Comparison of ENCODE assay signal across 8 mouse cellular contexts in genomic region chr11:85234990-85235841, GRCm38 (mm10). TPM values are rescaled to one million over a fixed set of nuclear protein-coding genes. Genes with fewer than 3 reads are reported as not detected.
DNase-seq lines count a peak whose midpoint lies in the region; ATAC-seq and TF ChIP-seq lines count a peak whose summit lies in the region.

Gene Appbp2 (minus strand): TSS chr11:85235130.

- WGBS in forebrain, embryonic 14.5 days, result 5% methylated on average over 48 of the region's 48 CpGs
- 5% methylated on average over 48 of the region's 48 CpGs for WGBS in neural tube, embryonic 15.5 days

- no peaks in the 10 kb centered on the region for H3K9me3 ChIP-seq in ES-Bruce4 (replicated peaks; ENCODE audit: control insufficient read depth, insufficient read depth, low read length, poor library complexity, severe bottlenecking)
- no peaks in the 10 kb centered on the region for H3K9me3 ChIP-seq in forebrain, embryonic 14.5 days (replicated peaks; ENCODE audit: control insufficient read depth, low read length)
- no peaks in the 10 kb centered on the region for H3K9me3 ChIP-seq in neural tube, embryonic 15.5 days (replicated peaks)

- H3K4me3 ChIP-seq in ES-Bruce4 (ENCODE audit: low read depth, low read length), result peak within 1 kb of the TSS; percentile 96
- peak within 1 kb of the TSS; percentile 91 for H3K4me3 ChIP-seq in forebrain, embryonic 14.5 days (ENCODE audit: low read depth, low read length)
- H3K4me3 ChIP-seq in neural tube, embryonic 15.5 days (replicated peaks), result peak within 1 kb of the TSS; percentile 99

- H3K4me2 ChIP-seq in forebrain, embryonic 14.5 days (ENCODE audit: low read length), result peak within 1 kb of the TSS; percentile 75
- peak within 1 kb of the TSS; percentile 87 for H3K4me2 ChIP-seq in neural tube, embryonic 15.5 days

- TF ChIP-seq EP300 in ES-Bruce4 (IDR thresholded peaks at IDR 0.05; ENCODE audit: insufficient read depth, low read depth, low read length), result 0 out of 2 replicates have a peak, but pooled peaks have one; percentile 39

- no peak for TF ChIP-seq CTCF in ES-Bruce4 (IDR thresholded peaks at IDR 0.05; ENCODE audit: low read depth, low read length)

- peak within 1 kb of the TSS; percentile 84 for H3K9ac ChIP-seq in ES-Bruce4 (ENCODE audit: low read depth, poor library complexity, severe bottlenecking)
- peak within 1 kb of the TSS; percentile 73 for H3K9ac ChIP-seq in forebrain, embryonic 14.5 days (ENCODE audit: low read length)
- H3K9ac ChIP-seq in neural tube, embryonic 15.5 days (replicated peaks), result peak within 1 kb of the TSS; percentile 94

- H3K27ac ChIP-seq in ES-Bruce4 (ENCODE audit: insufficient read depth, low read length), result peak within 1 kb of the TSS; percentile 78
- peak within 1 kb of the TSS; percentile 98 for H3K27ac ChIP-seq in forebrain, embryonic 14.5 days (ENCODE audit: low read depth, low read length)
- H3K27ac ChIP-seq in neural tube, embryonic 15.5 days (replicated peaks), result peak within 1 kb of the TSS; percentile 99

- peak; percentile 93 for TF ChIP-seq POLR2A in ES-Bruce4 (IDR thresholded peaks at IDR 0.05; ENCODE audit: insufficient read depth, low read length)

- H3K27me3 ChIP-seq in ES-Bruce4 (ENCODE audit: control insufficient read depth, insufficient read depth, low read length, poor library complexity, severe bottlenecking), result no peaks in the 10 kb centered on the region
- no peaks in the 10 kb centered on the region for H3K27me3 ChIP-seq in forebrain, embryonic 14.5 days (replicated peaks; ENCODE audit: control insufficient read depth, insufficient read depth, low read length)
- no peaks in the 10 kb centered on the region for H3K27me3 ChIP-seq in neural tube, embryonic 15.5 days (replicated peaks)

- intact Hi-C loops in heart, postnatal 14 days (cut with DNase I), result no loop called here

- peaks cover 10% of the 10 kb centered on the region for H3K36me3 ChIP-seq in ES-Bruce4 (ENCODE audit: control insufficient read depth, insufficient read depth, low read length, poor library complexity, severe bottlenecking)
- peaks cover 7% of the 10 kb centered on the region; the same call in 1 of the 2 replicates for H3K36me3 ChIP-seq in forebrain, embryonic 14.5 days (ENCODE audit: control insufficient read depth, insufficient read depth, low read length)
- H3K36me3 ChIP-seq in neural tube, embryonic 15.5 days, result no peaks in the 10 kb centered on the region

- H3K4me1 ChIP-seq in ES-Bruce4 (ENCODE audit: control insufficient read depth, insufficient read depth, low read length), result no peaks in the 10 kb centered on the region
- H3K4me1 ChIP-seq in forebrain, embryonic 14.5 days (ENCODE audit: control insufficient read depth, insufficient read depth, low read length), result peaks cover 6% of the 10 kb centered on the region
- H3K4me1 ChIP-seq in neural tube, embryonic 15.5 days, result peaks cover 30% of the 10 kb centered on the region

- peak; percentile 97 for DNase-seq in forebrain, embryonic 14.5 days (ENCODE audit: low spot score)
- DNase-seq in heart, postnatal 14 days, result peak; percentile 93 to 95
- peak; percentile 89 for DNase-seq in layer of hippocampus, adult 11-12 months (ENCODE audit: low spot score)
- peak; percentile 92 to 94 for DNase-seq in lung, adult 18-20 months
- peak; percentile 81 to 86 for DNase-seq in thymus, adult 18-20 months

- peak; percentile 95 for ATAC-seq in cerebellum, adult (ENCODE audit: insufficient number of reproducible peaks, low FRiP score, low TSS enrichment)
- ATAC-seq in forebrain, embryonic 14.5 days, result peak; percentile 98
- peak; percentile 99 for ATAC-seq in neural tube, embryonic 15.5 days (ENCODE audit: low FRiP score)

RNA-seq across cellular contexts. Expression of gene Appbp2, which starts in this region (rescaled TPM):
- 54.6 and 57.9 TPM in 2 replicates for polyA plus RNA-seq in ES-Bruce4 (2011; ENCODE audit: insufficient read depth, insufficient read length, low read depth, missing spikeins)
- polyA plus RNA-seq in forebrain, embryonic 14.5 days (2014; fragmentation: Nextera tagmentation; extraction: Ambion mirVana), result 47.0 and 54.5 TPM in 2 replicates
- 10 to 100 TPM; 20.4 to 21.0 TPM for total RNA-seq in heart, postnatal 14 days (2021)
- polyA plus RNA-seq in neural tube, embryonic 15.5 days (2015; fragmentation: Nextera tagmentation; extraction: Ambion mirVana), result 46.7 and 47.0 TPM in 2 replicates

Comparison
In these comparisons a context has a peak if more than half of its experiments do, and no peak if none do; other contexts are left out.
1. Peak in every context shown above with its lines: DNase-seq, ATAC-seq, H3K4me3 ChIP-seq and H3K27ac ChIP-seq.